Mouse (Mus musculus) adrenal gland, adult 8-10 months (tissue): ENCODE results near the gene Galnt3. TPM values are rescaled to one million over a fixed set of nuclear protein-coding genes. Genes with fewer than 3 reads are reported as not detected.

ENCODE experiments used
- total RNA-seq, 4 experiments: library from RNA; stranded (reverse); gene quantifications; 2 replicates each; pipeline ENCODE4 v1.2.4; 2022

Galnt3 gene
- total RNA-seq, 4 experiments from 2014 or later, result 1.3 to 3.5 (median 2.5) TPM

Other genes starting within 250 kb of the Galnt3 start
- gene Ttc21b, start 131.6 kb upstream of the Galnt3 start, total RNA-seq, result 10 to 100 TPM in 2 of 4 experiments, 1 to 10 TPM in 2; 8.9 to 15.7 (median 10.2) TPM